Mouse (Mus musculus) C2C12 (cell line): ENCODE measurements around the gene Rnf186. TPM values are rescaled to one million over a fixed set of nuclear protein-coding genes. Genes with fewer than 3 reads are reported as not detected.
"Not testable (repeated sequence)": the region's sequence is repeated elsewhere in the genome, so short reads cannot be mapped to it uniquely, and the experiment has no call there.

ENCODE experiments used
- H3K27me3 ChIP-seq: one replicate; pipeline ENCODE4 v1.6.1; 2011; ENCODE audit not compliant: control insufficient read depth, insufficient read depth, insufficient read length
- H3K36me3 ChIP-seq: one replicate; pipeline ENCODE4 v1.6.1; 2011; ENCODE audit not compliant: control insufficient read depth, insufficient read depth
- H3K4me3 ChIP-seq: one replicate; pipeline ENCODE4 v1.5.1; 2011; ENCODE audit warnings: mild to moderate bottlenecking, control low read depth; ENCODE audit not compliant: poor library complexity, insufficient read depth, severe bottlenecking
- H3K79me2 ChIP-seq: one replicate; pipeline ENCODE4 v1.6.1; 2011; ENCODE audit not compliant: control insufficient read depth, insufficient read depth
- H3K79me3 ChIP-seq: one replicate; pipeline ENCODE4 v1.6.1; 2011; ENCODE audit warnings: low read depth, control low read depth
- H3ac ChIP-seq: one replicate; pipeline ENCODE3; 2011; ENCODE audit warnings: low read depth; ENCODE audit not compliant: control insufficient read depth, insufficient read length
- CEBPB ChIP-seq: IDR thresholded peaks from one replicate; pipeline ENCODE4 v1.6.1; 2011; ENCODE audit warnings: low read depth, mild to moderate bottlenecking, control low read depth, moderate library complexity
- CTCF ChIP-seq: IDR thresholded peaks from one replicate; pipeline ENCODE4 v1.5.1; 2011; ENCODE audit not compliant: control insufficient read depth, insufficient read depth, insufficient read length
- FOSL1 ChIP-seq: IDR thresholded peaks from one replicate; pipeline ENCODE4 v1.8.0; 2011; ENCODE audit warnings: mild to moderate bottlenecking, low read length; ENCODE audit not compliant: poor library complexity, insufficient read depth, severe bottlenecking
- MAX ChIP-seq: IDR thresholded peaks from one replicate; pipeline ENCODE4 v1.6.1; 2011; ENCODE audit warnings: mild to moderate bottlenecking, control low read depth
- MYOD1 ChIP-seq: IDR thresholded peaks from one replicate; pipeline ENCODE4 v1.6.1; 2011; ENCODE audit warnings: low read depth; ENCODE audit not compliant: control insufficient read depth, insufficient read length
- MYOG ChIP-seq: IDR thresholded peaks from one replicate; pipeline ENCODE4 v1.6.1; 2011; ENCODE audit not compliant: control insufficient read depth, insufficient read length; ENCODE audit errors: extremely low read depth
- USF1 ChIP-seq: IDR thresholded peaks from one replicate; pipeline ENCODE4 v1.6.1; 2011; ENCODE audit warnings: low read depth, mild to moderate bottlenecking, control low read depth, moderate library complexity
- polyA plus RNA-seq: library from polyadenylated mRNA; unstranded; fragments of >200 nt; fragmentation: generic; extraction: Trizol; gene quantifications from one replicate; pipeline ENCODE4 v1.2.1, GENCODE M21; 2012; ENCODE audit warnings: missing spikeins

The Rnf186 gene
- polyA plus RNA-seq, 1 experiment = not detected

GRCm38 (mm10) chr4:138972827-138973718 lies 6.2 kb downstream of the Rnf186 start, which contains the start of gene Tmco4:
Tmco4 (plus strand) TSS chr4:138972888.
- no peak for TF ChIP-seq FOSL1
- no peak for TF ChIP-seq CTCF
- no peak for TF ChIP-seq MAX
- H3K4me3 ChIP-seq = peak within 1 kb of the TSS; percentile 43
- H3K79me3 ChIP-seq = no peaks in the 10 kb centered on the region
- peak within 1 kb of the TSS; percentile 97 for H3ac ChIP-seq
- no peaks in the 10 kb centered on the region for H3K79me2 ChIP-seq
- no peaks in the 10 kb centered on the region for H3K27me3 ChIP-seq
- no peaks in the 10 kb centered on the region for H3K36me3 ChIP-seq

GRCm38 (mm10) chr4:138973719-138974115 lies 6.8 kb downstream of the Rnf186 start:
- Histone ChIP-seq H3K27me3 (no peaks in the 10 kb centered on the region), H3K79me2 (no peaks in the 10 kb centered on the region)
- TF ChIP-seq CTCF (no peak), USF1 (no peak), MYOD1 (no peak), CEBPB (no peak), MYOG (no peak), MAX (no peak), FOSL1 (no peak)

GRCm38 (mm10) chr4:138974540-138974939 lies 7.6 kb downstream of the Rnf186 start:
- H3ac ChIP-seq, H3K36me3 ChIP-seq, H3K79me2 ChIP-seq, H3K4me3 ChIP-seq, H3K79me3 ChIP-seq, H3K27me3 ChIP-seq: not testable (repeated sequence)

More at GRCm38 (mm10) chr4:138973719-138974115, 6.8 kb downstream of the Rnf186 start:
- Histone ChIP-seq H3K4me3 (peak overlapping the region; percentile 43), H3K79me3 (no peaks in the 10 kb centered on the region), H3ac (peak overlapping the region; percentile 48), H3K36me3 (no peaks in the 10 kb centered on the region)

- Histone ChIP-seq H3K79me3 (no peaks in the 10 kb centered on the region), H3K36me3 (no peaks in the 10 kb centered on the region), H3K4me3 (no peak overlapping the region), H3K79me2 (no peaks in the 10 kb centered on the region), H3ac (no peak overlapping the region), H3K27me3 (no peaks in the 10 kb centered on the region)
- no peak for TF ChIP-seq MYOG
- TF ChIP-seq CTCF = no peak
- no peak for TF ChIP-seq USF1
- no peak for TF ChIP-seq FOSL1
- TF ChIP-seq MYOD1 = no peak
- no peak for TF ChIP-seq CEBPB
- TF ChIP-seq MAX = no peak
Observed at GRCm38 (mm10) chr4:138975194-138975593, 8.3 kb downstream of the Rnf186 start.

GRCm38 (mm10) chr4:138976046-138976445 lies 9.1 kb downstream of the Rnf186 start:
- H3ac ChIP-seq = no peak overlapping the region
- TF ChIP-seq CTCF (no peak), CEBPB (no peak), MAX (no peak), USF1 (no peak), MYOG (no peak), FOSL1 (no peak), MYOD1 (no peak)
- H3K4me3 ChIP-seq = no peak overlapping the region
- H3K36me3 ChIP-seq = no peaks in the 10 kb centered on the region
- no peaks in the 10 kb centered on the region for H3K27me3 ChIP-seq
- H3K79me2 ChIP-seq = no peaks in the 10 kb centered on the region
- H3K79me3 ChIP-seq = no peaks in the 10 kb centered on the region

- no peak for TF ChIP-seq FOSL1
- no peak for TF ChIP-seq USF1
- no peak for TF ChIP-seq MYOD1
- no peak for TF ChIP-seq MAX
- no peak for TF ChIP-seq CTCF
- TF ChIP-seq CEBPB = no peak
- no peak for TF ChIP-seq MYOG
- no peaks in the 10 kb centered on the region for H3K79me2 ChIP-seq
- no peaks in the 10 kb centered on the region for H3K79me3 ChIP-seq
- H3ac ChIP-seq = no peak overlapping the region
- no peaks in the 10 kb centered on the region for H3K27me3 ChIP-seq
- no peaks in the 10 kb centered on the region for H3K36me3 ChIP-seq
- H3K4me3 ChIP-seq = no peak overlapping the region
Observed at GRCm38 (mm10) chr4:138980021-138980420, 13.1 kb downstream of the Rnf186 start.
